Mouse (Mus musculus) brain, embryonic 14.5 days (tissue): ENCODE measurements at regions not wholly inside any gene's neighbourhood (a gene's known extent, or its start where the extent isn't known, plus 50 kb on each side); places are given as distances from the start of the nearest gene placed in this dataset.

Source experiments
- CTCF ChIP-seq: fragments of 200-500 bp; IDR thresholded peaks from 2 replicates; pipeline ENCODE4 v1.5.1; 2012; ENCODE audit warnings: inconsistent platforms, mild to moderate bottlenecking, moderate library complexity, borderline replicate concordance; ENCODE audit not compliant: insufficient read depth, insufficient read length; ENCODE audit errors: extremely low read depth
- POLR2A ChIP-seq: fragments of 200-500 bp; IDR thresholded peaks from 2 replicates; pipeline ENCODE4 v1.6.1; 2012; ENCODE audit warnings: mild to moderate bottlenecking, inconsistent platforms, borderline replicate concordance; ENCODE audit not compliant: poor library complexity, insufficient read depth, insufficient read length, severe bottlenecking; ENCODE audit errors: extremely low read depth

DNA sequence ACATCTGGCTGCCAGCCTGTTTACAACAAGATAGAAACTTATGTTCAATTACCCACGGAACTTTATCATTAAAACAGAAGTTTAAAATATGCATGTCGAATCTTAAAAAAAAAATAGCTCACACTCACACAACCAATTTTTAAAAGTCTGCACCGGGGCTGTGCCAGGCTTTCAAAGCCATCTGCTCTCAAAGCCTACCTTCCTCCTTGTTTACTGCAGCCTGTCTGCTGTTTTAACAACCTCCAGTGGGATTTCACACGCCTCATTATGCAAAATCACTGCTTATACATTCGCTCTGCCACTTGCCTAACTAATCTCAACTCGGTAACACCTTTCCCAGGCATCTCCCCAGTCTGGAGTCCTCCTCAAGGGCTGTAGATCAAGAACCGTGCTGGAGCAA lies 292.6 kb upstream of the Castor2 start:
- TF ChIP-seq POLR2A (no peak), CTCF (no peak)
